Mouse (Mus musculus) erythroblast, embryonic 14.5 days (primary cell): ENCODE data around the gene Acsl4. TPM values are rescaled to one million over a fixed set of nuclear protein-coding genes. Genes with fewer than 3 reads are reported as not detected.

Experiments used
- H3K27me3 ChIP-seq: 2 replicates; pipeline ENCODE4 v1.6.1; 2012; ENCODE audit warnings: inconsistent platforms; ENCODE audit not compliant: control insufficient read depth
- H3K36me3 ChIP-seq: 2 replicates; pipeline ENCODE4 v1.6.1; 2012; ENCODE audit warnings: mild to moderate bottlenecking, inconsistent platforms; ENCODE audit not compliant: control insufficient read depth
- H3K4me1 ChIP-seq: 2 replicates; pipeline ENCODE4 v1.6.1; 2012; ENCODE audit warnings: inconsistent platforms; ENCODE audit not compliant: control insufficient read depth
- H3K4me3 ChIP-seq: replicated peaks from 2 replicates; pipeline ENCODE3; 2012; ENCODE audit warnings: moderate library complexity, mild to moderate bottlenecking, inconsistent platforms
- H3K9me3 ChIP-seq: 2 replicates; pipeline ENCODE4 v1.6.1; 2012; ENCODE audit warnings: low read length, inconsistent platforms, mixed read lengths; ENCODE audit not compliant: control insufficient read depth
- GATA1 ChIP-seq: IDR thresholded peaks from 2 replicates; pipeline ENCODE4 v1.6.1; 2012; ENCODE audit warnings: low read length, inconsistent platforms, mixed read lengths
- TAL1 ChIP-seq: IDR thresholded peaks from 3 replicates; pipeline ENCODE4 v1.6.1; 2012; ENCODE audit warnings: low read length, inconsistent platforms, mixed read lengths
- polyA plus RNA-seq: library from polyadenylated mRNA; stranded (reverse); fragments of >175 nt; gene quantifications from 2 replicates; pipeline ENCODE4 v1.2.3, GENCODE M21; 2012

Acsl4 gene
- polyA plus RNA-seq, 1 experiment, result 0.04 TPM

DNA sequence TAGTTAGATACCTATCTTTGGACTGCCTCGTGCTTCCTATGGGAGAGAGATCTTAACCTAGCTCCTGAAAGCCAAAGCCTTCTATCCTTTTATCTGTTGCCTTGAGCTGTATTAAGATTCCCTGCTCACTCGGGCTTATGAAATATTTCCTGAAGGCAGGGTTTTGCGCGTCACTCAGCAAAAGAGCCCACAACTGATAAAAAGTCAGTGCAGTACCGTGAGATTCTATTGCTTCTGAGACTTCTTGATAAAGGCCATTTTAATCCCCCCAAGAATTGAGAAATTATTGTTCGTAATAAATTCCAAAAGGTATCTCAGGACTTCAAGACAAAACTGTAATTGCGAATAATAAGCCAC lies 552 bp upstream of the Acsl4 start:
- Histone ChIP-seq H3K4me1 (peaks cover 23% of the 10 kb centered on the region), H3K4me3 (peak overlapping the region; percentile 86), H3K27me3 (peaks cover 2% of the 10 kb centered on the region; the same call in 1 of the 2 replicates), H3K36me3 (peaks cover 4% of the 10 kb centered on the region), H3K9me3 (peaks cover 4% of the 10 kb centered on the region; the same call in 1 of the 2 replicates)
- TF ChIP-seq GATA1 (no peak), TAL1 (no peak)

DNA sequence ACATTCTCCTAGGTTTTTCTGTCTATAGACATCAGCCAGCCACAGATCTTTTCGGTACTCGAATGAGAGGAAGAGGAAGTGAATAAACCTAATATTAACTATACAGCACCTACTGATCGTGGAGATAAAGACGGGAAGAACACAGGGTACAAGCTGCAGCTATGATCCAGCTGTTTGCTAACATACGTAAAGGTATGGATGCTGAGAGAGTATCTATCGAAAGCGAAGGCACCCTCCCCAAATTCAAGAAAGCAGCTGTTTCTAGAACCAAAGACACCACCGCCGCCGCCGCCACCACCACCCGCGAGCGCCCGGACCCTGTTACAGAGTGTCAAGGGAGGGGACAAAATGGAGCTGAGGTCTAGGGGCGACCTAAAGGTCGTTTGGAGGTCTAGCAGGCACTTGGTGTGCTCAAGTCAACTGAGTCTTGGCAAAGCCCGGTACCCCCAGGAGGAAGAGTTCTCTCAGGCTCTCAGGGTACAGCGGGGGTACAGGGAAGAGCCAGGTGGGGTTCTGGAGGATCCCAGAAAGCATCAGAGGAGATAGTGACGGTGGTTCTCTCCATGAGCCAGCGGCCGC lies 665 bp downstream of the Acsl4 start:
- H3K4me1 ChIP-seq, result peaks cover 35% of the 10 kb centered on the region
- peaks cover 4% of the 10 kb centered on the region for H3K36me3 ChIP-seq
- H3K4me3 ChIP-seq, result peak overlapping the region; percentile 86
- peaks cover 4% of the 10 kb centered on the region; the same call in 1 of the 2 replicates for H3K9me3 ChIP-seq
- peaks cover 2% of the 10 kb centered on the region; the same call in 1 of the 2 replicates for H3K27me3 ChIP-seq
- no peak for TF ChIP-seq TAL1
- peak; percentile 95 for TF ChIP-seq GATA1

DNA sequence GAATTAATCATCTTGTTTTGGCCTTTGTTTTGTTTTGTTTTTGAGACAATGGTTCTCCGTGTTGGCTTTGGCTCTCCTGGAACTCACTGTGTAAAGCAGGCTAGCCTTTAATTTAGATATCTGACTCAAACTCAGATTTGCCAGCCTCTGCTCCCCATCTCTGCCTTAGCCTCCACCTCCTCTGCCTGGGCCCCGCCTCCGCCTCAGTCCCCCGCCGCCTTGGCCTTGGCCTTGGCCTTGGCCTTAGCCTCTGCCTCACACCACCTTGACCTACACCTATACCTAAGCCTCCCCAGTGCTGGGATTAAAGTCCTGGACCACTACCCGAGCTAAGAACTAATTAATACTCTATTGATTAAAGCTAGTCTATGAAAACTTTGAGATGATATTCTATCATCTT lies 2.2 kb downstream of the Acsl4 start:
- peak overlapping the region; percentile 30 for H3K4me3 ChIP-seq
- H3K9me3 ChIP-seq, result peaks cover 4% of the 10 kb centered on the region; the same call in 1 of the 2 replicates
- peaks cover 2% of the 10 kb centered on the region; the same call in 1 of the 2 replicates for H3K27me3 ChIP-seq
- H3K4me1 ChIP-seq, result peaks cover 44% of the 10 kb centered on the region
- TF ChIP-seq GATA1 (no peak), TAL1 (no peak)
- peaks cover 4% of the 10 kb centered on the region for H3K36me3 ChIP-seq

DNA sequence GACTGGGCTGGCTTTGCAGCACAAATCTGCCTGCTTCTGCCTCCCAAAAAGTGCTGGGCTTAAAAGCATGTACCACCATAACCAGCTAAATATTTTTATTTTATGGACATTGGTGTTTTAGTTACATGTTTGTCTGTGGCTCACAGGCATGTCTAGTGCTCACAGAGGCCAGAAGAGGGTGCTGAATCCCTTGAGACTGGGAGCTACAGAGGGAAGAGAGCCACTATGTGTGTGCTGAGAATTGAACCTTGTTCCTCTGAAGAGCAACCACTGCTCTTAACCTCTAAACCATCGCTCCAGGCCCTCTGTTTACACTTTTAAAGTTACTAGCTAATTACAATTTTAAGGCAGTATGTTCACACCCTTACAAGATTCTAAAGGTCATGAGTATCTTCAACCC lies 2.7 kb downstream of the Acsl4 start:
- Histone ChIP-seq H3K9me3 (peaks cover 4% of the 10 kb centered on the region; the same call in 1 of the 2 replicates), H3K36me3 (peaks cover 4% of the 10 kb centered on the region)
- TF ChIP-seq GATA1, result no peak
- no peak for TF ChIP-seq TAL1

DNA sequence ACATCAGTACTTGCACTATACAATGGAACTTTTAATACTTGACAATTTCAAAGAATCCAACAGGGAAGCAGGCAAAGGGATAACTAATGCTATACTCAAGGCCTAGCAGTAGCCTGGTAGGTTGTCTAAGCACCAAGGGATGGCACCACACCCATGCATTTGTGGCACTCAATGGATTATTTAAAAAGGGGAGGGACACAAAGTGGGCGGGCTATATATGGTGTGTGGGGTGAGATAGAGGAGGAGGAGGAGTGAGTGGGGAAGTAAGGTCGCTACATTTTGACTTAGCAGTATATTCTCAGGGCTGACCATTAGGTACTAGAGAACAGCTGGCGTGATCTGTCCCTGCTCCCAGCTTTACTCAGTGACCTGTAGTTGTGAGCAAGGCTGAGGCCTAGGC lies 5.4 kb downstream of the Acsl4 start:
- Histone ChIP-seq H3K36me3 (peaks cover 6% of the 10 kb centered on the region), H3K4me1 (peaks cover 48% of the 10 kb centered on the region), H3K27me3 (no peaks in the 10 kb centered on the region; the same call in 1 of the 2 replicates), H3K9me3 (no peaks in the 10 kb centered on the region), H3K4me3 (peak overlapping the region; percentile 17)
- TF ChIP-seq TAL1 (no peak), GATA1 (no peak)

More for the DNA sequence above, 2.7 kb downstream of the Acsl4 start:
- H3K4me3 ChIP-seq, result no peak overlapping the region
- H3K4me1 ChIP-seq, result peaks cover 46% of the 10 kb centered on the region
- H3K27me3 ChIP-seq, result peaks cover 2% of the 10 kb centered on the region; the same call in 1 of the 2 replicates

DNA sequence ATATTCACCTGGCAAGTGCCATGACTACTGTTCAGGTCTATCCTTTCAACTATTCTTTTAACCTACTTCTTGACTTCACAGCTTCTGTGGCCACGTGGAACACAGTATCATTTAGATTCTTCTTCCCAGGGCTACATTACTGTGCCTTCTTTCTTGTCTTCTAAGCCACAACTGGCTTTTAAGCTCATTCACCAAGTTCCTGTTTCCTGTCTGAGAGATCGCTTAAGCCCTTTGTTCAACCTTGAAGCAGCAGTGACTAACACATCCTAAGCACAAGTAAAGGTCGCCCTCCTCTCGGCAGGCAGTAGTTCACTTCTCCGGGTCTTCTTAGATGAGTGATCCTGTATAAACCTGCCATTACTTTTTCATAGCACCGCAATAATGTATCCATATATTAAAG lies 10.4 kb downstream of the Acsl4 start:
- Histone ChIP-seq H3K36me3 (peaks cover 4% of the 10 kb centered on the region), H3K9me3 (no peaks in the 10 kb centered on the region), H3K4me3 (no peak overlapping the region), H3K27me3 (no peaks in the 10 kb centered on the region), H3K4me1 (peaks cover 26% of the 10 kb centered on the region)
- TF ChIP-seq TAL1, result no peak
- no peak for TF ChIP-seq GATA1

DNA sequence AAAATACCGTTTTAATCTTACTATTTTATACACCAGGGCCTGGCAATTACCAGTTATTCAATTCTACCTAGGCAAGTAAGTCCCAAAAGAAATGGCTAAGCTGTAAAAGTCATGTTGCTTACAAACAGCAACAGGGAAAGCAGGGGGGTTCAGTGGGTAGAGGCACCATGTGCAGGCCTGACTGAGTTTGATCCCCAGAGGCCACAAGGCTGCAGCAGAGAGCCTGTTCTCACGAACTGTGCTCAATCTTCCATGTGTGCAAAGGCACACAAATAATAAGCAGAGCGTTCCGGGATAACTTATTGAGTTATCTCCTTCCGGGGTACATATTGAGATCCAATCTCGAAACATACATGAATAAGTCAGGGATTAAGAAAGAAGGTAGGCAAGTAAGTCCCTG lies 12.3 kb downstream of the Acsl4 start:
- peaks cover 14% of the 10 kb centered on the region for H3K4me1 ChIP-seq

DNA sequence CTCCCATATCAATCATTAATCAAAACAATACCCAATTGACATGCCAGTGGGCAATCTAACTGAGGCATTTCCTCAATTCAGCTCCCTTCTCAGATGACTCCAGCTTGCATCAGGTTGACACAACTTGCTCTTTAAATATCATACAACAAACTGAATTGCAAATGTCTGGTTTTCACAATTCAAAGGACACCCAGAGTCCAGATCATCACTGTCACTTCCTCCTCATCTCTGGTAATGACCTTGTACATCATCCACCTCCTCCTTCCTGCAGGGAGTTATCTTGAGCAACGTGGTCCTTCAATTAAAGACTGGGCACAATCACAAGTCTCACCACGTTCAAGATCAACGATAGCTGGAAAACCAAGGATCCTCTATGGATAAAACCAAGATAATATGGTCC lies 13.0 kb downstream of the Acsl4 start:
- Histone ChIP-seq H3K4me1 (peaks cover 11% of the 10 kb centered on the region), H3K27me3 (no peaks in the 10 kb centered on the region), H3K9me3 (no peaks in the 10 kb centered on the region), H3K4me3 (no peak overlapping the region), H3K36me3 (peaks cover 2% of the 10 kb centered on the region)
- TF ChIP-seq TAL1 (no peak), GATA1 (no peak)

More for the DNA sequence above, 12.3 kb downstream of the Acsl4 start:
- Histone ChIP-seq H3K4me3 (no peak overlapping the region), H3K9me3 (no peaks in the 10 kb centered on the region), H3K36me3 (peaks cover 4% of the 10 kb centered on the region), H3K27me3 (no peaks in the 10 kb centered on the region)
- TF ChIP-seq TAL1 (no peak), GATA1 (no peak)

DNA sequence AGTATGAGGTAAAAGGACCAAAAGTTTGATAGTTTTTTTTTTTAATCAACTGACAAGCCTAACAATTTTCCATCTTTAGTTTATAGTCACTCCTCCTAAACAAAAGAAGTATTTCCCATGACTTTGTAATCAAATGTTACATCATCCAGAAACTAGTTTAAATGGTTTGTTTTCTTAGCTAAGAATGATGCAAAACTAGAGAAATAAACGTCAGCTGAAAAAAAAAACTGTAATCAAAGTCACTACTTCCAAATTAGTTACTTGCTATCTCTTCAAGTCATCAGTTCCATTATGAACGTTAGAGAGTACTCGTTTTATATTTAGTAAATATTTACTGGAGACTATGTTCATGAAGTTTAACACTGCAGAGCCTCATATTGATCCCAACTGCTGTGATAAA lies 13.6 kb downstream of the Acsl4 start:
- no peaks in the 10 kb centered on the region for H3K27me3 ChIP-seq
- H3K9me3 ChIP-seq, result no peaks in the 10 kb centered on the region
- H3K4me1 ChIP-seq, result peaks cover 8% of the 10 kb centered on the region
- H3K36me3 ChIP-seq, result peaks cover 2% of the 10 kb centered on the region
- no peak overlapping the region for H3K4me3 ChIP-seq
- TF ChIP-seq GATA1, result no peak

DNA sequence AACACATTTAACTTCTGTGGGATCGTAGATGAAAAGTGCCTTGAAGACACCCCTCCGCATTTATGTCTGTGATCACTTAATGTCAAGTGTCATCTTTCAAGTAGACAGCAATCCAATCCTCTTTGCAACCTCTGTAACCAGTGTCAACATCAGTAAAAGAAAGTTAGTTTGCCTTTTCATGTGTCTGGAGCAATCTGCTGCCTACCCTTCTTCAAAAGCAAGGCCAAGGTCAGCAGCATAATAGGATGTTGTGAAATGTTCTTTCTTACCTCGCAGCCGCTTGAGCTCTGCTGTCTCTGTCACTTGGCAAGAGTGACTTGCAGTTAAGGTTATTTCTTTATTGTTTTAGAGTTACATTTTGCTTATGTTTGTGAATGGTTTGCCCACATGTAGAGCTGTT lies 14.8 kb downstream of the Acsl4 start:
- Histone ChIP-seq H3K27me3 (no peaks in the 10 kb centered on the region), H3K36me3 (peaks cover 4% of the 10 kb centered on the region), H3K4me1 (peaks cover 8% of the 10 kb centered on the region), H3K4me3 (no peak overlapping the region), H3K9me3 (no peaks in the 10 kb centered on the region)
- TF ChIP-seq TAL1 (no peak), GATA1 (no peak)
